Mouse (Mus musculus): ENCODE results near the gene Ap2s1.

Gene Ap2s1

DNA sequence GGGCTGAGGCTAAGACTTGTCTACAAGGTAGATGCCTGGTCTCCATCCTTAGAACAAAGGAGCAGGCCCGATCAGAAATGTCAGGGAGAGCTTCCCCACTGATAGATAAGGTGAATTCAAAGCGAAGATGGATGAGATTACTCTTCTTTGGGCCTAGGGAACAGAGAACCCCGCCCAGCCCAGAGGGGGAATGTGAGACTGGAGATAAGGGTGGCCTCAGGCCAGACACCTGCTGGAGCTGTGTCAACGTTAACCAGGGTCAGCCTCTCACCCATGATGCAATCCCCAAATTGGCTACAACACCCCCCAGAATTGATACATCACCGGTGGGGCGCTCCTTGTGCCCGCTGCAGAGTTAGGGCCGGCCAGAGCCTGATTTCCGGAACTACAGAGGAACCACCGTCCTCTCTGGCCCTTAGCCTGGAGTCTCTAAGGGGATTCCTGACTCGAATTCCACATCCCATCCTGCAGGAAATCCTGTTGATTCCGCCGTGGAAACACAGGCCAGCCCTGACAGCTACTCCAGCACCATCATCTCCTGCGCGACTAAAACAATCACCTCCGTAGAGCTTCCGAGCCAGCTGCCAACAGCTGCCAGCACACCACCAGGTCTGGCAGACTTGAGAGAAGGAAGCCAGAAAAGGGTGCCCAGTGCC, 17.3 kb downstream of the Ap2s1 start:
- no peak for DNase-seq (ENCODE audit: low spot score)

DNA sequence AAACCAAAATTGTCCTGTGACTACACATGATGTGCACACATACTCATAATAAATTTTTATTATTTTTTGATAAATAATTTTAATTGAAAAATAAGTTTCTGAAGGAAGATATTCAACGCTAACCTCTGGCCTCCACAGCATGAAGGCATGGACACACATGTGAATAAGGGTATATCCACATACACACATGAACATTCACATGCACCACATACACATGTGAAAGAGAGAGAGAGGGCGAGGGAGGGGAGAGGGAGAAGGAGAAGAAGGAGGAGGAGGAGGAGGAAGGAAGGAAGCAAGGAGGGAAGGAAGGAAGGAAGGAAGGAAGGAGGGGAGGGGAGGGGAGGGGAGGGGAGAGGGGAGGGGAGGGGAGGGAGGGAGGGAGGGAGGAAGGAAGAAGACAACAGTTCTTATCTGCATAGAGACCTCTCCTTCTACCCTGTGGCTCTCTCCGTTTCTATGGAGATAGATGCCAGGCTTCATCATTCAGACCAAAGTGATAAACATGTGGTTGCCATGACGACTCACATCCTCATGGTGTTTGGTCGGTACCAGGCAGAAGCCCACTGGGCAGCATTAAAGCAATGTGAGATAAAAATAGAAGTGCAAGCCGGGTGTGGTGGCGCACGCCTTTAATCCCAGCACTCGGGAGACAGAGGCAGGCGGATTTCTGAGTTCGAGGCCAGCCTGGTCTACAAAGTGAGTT, 20.8 kb downstream of the Ap2s1 start:
- peak; percentile 62 for DNase-seq (ENCODE audit: low spot score)

DNA sequence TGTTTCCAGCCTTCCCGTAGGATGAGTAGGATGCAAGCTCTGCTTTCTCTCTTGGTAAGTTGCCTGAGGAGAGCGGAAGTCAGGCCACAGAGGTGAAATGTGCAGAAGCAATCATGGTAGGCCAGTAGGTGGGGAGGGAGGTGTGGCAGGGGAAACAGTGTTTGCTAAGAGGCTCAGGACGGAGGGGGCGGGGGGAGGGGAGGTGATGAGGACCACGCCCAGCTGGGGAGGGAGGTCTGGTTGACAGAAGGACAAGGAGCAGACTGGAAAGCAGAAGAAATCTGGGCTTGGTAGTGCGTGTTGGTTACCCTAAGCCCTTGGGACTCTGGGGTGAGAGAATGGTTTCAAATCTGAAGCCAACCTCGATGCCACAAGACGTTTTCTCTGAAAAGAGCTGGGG, 22.1 kb downstream of the Ap2s1 start:
- DNase-seq (ENCODE audit: low spot score), result peak; percentile 64

DNA sequence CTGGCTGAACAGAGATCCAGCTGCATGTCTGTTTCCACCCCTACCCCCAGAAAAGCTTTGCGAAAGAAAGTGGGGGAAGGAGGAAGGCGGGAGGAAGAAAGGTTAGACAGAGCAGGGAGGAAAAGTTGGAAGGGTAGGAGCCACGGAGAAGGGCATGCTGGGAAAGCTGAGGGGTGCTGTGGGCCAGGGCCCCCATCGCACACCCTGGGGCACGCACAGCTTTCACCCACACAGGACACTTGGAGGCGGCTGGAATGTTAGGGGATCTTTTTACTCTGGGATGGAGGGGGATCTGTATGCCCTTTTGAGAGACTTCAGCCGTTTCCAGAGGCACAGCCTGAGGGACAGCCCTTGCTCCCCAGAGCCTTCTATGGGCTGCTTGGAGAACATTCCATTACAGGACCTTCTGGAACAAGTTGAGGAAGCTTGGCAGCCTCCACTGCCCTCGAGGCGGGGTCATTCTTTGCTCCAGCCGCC, 22.8 kb downstream of the Ap2s1 start:
- DNase-seq (ENCODE audit: low spot score), result no peak

GRCm38 (mm10) chr7:16761630-16762029, 23.4 kb downstream of the Ap2s1 start:
- no peak for DNase-seq (ENCODE audit: low spot score)

GRCm38 (mm10) chr7:16763463-16764218, 25.4 kb downstream of the Ap2s1 start:
- DNase-seq (ENCODE audit: low spot score), result no peak

- DNase-seq (ENCODE audit: low spot score), result no peak
Observed at GRCm38 (mm10) chr7:16766443-16766842, 28.2 kb downstream of the Ap2s1 start.

DNA sequence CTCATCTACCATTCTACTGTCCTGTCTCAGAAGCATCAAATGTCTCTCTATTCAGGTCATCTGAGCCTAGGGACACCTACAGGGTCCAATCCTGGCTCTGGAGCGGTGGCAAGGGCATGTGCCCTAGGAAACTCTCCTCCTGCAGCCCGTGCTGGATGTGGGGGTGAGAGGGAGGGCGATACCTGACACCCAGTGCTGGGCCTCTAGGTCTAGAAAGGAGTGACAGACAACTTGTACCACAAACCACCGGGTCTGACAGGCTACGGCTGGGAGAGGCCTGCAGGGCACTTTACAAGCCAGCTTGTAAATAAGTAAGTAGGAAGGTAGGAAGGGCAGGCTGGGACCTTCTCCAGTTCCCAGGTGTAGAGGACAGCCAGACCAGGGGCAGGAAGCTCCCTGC, 37.7 kb downstream of the Ap2s1 start:
- DNase-seq (ENCODE audit: low spot score), result no peak

DNA sequence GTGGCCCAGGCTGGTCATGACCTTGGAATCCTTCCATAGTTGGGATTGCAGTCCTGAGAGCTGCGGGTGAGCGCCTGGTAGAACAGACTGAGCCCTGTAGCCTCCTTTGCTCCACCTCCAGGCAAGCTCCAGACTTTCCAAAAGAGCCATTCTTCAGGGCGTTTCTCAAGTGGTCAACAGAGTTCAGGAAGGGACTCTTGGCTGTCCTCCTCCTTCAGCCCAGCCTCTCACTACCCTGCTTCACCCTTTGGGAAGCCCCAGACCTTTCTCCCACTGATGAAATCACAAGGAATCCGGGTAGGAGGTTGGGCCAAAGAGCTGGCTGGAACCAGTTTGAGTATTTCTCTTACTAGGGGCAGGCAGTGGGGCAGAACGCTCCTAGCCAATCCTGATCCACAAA, 41.9 kb downstream of the Ap2s1 start:
- DNase-seq (ENCODE audit: low spot score), result no peak

- DNase-seq (ENCODE audit: low spot score), result peak; percentile 98
Observed at GRCm38 (mm10) chr7:16780825-16781554, 42.8 kb downstream of the Ap2s1 start, which contains the start of gene Slc1a5. Gene Slc1a5 (plus strand): TSS chr7:16781340.

DNA sequence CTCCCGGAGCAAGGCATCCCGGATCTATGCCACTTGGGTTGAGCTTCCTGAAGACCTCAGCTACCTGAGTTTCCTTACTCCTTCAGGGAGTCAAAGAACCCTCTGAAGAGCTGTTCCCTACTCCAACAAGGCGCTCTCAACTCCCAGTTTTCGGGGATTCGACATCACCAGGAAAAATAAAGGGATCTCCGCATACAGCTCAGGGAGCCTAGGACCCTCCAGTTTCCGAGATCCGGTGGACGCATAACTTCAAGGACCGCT, 43.3 kb downstream of the Ap2s1 start:
- peak; percentile 66 for DNase-seq (ENCODE audit: low spot score)

DNA sequence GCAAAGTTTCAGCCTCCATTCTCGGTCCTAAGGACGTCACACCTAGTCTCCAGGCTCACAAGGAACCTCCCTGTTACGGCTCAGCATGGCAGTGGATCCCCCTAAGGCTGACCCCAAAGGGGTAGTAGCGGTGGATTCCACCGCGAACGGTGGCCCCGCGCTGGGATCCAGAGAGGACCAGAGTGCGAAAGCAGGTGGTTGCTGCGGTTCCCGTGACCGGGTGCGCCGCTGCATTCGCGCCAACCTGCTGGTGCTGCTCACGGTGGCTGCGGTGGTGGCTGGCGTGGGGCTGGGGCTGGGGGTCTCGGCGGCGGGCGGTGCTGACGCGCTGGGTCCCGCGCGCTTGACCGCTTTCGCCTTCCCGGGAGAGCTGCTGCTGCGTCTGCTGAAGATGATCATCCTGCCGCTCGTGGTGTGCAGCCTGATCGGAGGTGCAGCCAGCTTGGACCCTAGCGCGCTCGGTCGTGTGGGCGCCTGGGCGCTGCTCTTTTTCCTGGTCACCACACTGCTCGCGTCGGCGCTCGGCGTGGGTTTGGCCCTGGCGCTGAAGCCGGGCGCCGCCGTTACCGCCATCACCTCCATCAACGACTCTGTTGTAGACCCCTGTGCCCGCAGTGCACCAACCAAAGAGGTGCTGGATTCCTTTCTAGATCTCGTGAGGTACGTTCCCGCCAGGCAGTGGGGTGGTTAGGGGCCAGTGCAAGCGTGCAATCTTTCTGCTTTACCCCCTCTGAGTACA, 43.8 kb downstream of the Ap2s1 start:
- DNase-seq (ENCODE audit: low spot score), result peak; percentile 34

DNA sequence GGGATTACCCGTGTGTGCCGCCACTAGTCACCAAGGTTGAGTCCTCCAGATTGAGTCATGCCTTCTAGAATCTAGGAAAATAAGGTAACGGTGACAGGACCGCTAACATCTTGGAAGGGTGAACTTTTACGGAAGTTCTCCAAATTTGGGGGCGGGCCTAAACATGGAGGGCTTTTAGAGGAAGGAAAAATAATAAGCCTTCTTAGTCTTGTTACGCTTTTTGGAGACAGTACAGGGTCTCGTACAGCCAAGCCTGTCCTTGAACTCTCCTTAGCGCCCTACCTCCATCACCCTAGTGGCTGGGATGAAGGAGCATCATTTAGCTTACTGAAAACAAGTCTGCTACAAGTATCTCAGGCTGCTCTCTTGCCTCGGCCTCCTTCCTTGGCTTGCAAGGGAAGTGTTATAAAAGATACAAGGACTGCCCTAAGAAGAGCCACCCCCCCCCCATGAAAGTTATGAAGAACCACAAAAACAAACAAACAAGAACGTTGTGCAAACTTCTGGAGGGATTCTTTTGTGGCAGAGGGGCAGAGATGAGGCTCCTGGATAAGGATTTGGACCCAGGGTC, 44.4 kb downstream of the Ap2s1 start:
- DNase-seq (ENCODE audit: low spot score), result peak; percentile 26

GRCm38 (mm10) chr7:16783224-16783688, 45.0 kb downstream of the Ap2s1 start:
- DNase-seq (ENCODE audit: low spot score), result peak; percentile 31

GRCm38 (mm10) chr7:16783758-16784415, 45.7 kb downstream of the Ap2s1 start:
- no peak for DNase-seq (ENCODE audit: low spot score)

DNA sequence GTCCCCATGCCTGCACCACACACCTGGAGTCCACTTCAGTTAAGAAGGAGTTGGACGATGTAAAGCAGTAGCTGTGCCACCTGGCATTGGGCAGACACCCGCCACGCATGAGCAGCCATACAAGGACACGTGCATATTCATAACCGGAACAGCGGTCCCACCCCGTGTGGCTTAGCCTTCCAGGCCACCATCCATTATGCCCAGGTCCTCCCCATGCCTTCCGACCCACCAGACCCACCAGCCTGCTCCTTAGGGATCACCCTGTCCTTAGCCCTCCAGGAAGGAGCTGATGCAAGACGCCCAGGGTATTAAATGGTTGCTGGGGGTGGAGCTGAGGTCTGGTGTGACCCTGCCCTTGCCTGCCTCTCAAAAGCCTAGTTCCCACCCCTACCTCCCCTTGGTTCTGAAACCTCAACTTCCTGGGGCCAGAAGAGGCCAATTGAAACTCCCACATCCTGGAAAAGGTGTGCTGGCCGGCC, 46.3 kb downstream of the Ap2s1 start:
- no peak for DNase-seq (ENCODE audit: low spot score)

- DNase-seq (ENCODE audit: low spot score), result no peak
Observed at GRCm38 (mm10) chr7:16785541-16786083, 47.4 kb downstream of the Ap2s1 start.

GRCm38 (mm10) chr7:16792316-16792715, 54.1 kb downstream of the Ap2s1 start:
- DNase-seq (ENCODE audit: low spot score), result no peak

DNA sequence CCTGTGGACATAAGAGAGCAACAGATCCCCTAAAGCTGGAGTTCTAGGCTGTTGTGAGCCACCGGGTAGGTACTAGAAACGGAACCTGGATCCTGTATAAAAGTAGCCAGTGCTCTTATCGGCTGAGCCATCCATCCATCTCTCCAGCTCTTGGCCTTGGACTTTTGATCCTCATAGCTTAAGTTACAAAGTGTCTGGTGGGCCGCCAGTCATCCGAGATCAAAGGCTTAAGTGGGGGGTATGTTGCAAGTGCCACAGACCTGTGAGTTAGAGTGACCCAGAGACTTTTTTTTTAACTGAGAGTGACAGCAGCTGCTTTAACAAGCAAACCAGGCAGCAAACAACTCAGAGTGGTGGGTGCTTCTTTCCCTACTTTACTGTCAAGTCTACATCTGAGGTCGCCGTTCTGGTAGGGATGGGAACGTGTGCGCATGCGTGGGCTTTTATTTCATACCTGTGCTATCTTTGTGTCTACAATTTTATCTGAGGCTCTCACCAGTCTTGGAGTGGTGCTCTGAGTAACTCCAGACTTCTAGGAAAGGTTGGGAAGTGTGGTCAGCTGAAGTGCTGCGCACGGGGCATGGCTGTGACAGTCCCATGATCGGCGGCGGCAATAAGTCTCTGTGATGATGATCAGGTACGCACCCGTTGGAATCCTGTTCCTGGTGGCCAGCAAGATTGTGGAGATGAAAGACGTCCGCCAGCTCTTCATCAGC, 55.0 kb downstream of the Ap2s1 start:
- DNase-seq (ENCODE audit: low spot score), result no peak

- no peak for DNase-seq (ENCODE audit: low spot score)
Observed at GRCm38 (mm10) chr7:16794886-16795285, 56.7 kb downstream of the Ap2s1 start.

Measured in embryo, embryonic 10.5 days (tissue).